Mouse (Mus musculus): ENCODE data around the gene 1700011L22Rik.

Gene 1700011L22Rik

GRCm38 (mm10) chr8:79173606-79174005, 74.8 kb downstream of the 1700011L22Rik start:
- DNase-seq (ENCODE audit: inconsistent ontology term): no peak

DNA sequence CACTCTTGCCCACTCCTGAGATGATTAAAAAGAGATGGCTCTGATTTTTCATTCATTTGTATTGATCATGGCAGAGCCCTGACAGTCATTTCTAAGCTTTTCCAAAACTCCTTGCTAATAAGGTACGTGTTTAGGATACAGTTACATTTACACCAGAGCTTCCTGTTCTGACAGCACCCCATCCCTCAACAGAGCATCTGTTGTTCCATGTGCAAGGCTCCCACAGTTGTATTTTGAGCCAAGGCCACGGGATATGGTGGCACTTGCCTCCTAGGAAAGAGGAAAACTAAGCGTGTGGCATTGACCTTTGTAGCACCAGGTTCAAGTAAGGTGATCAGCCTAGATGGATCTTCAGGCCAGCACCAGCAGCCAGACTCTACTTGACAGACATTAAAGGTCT, 83.1 kb downstream of the 1700011L22Rik start:
- DNase-seq (ENCODE audit: inconsistent ontology term): no peak

DNA sequence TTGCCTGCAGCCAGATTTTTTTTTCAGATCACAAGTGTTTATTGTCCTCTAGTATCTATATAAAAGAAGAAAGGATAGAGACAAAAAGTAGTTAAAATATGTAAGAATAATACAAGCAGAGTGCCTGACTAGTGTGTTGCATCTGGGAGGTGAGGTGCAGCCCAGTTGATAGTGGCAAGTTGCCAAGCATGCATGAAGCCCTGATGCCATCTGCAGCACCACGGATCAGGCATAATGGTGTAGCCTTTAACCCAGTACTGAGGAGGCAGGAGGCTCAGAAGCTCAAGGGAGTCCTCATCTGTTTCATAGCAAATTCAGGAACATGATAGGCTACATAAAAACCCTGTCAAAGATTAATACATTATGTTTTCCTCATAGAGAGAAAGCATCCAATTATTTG, 84.0 kb downstream of the 1700011L22Rik start:
- DNase-seq (ENCODE audit: inconsistent ontology term): no peak

DNA sequence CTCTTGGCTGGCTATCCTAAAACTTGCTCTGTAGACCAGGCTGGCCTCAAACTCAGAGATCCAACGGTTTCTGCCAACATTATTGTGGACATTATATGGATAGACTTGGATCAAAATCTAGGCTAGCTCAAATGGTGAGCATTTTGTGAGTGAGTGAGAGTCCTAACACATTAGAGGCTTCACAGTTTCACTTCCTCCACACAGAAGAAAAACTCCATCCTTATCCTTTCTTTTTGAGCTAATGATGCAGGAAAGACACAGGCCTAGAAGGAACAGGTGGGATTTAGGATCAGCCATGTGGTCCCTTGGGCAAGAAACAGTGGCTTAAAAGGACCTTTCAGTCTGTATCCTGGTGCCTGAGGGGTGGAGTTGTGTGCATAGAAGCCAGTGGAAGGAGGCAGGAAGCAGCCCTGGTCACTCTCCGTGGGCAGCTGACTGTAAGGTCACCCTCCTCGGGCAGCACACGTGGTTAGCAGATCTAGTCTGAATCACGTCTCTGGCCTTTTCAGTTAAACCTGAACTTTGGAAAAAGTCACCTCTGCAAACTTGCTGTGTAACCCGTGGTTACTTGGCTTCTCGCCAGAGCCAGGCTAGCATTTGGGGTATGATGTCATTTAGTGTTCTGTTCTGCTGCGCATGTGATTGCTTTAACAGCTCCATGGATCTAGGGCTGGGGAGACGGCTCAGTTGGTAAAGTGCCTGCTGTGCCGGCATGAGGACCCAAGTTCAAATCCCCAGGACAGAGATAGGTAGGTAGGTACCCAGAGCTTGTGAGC, 85.6 kb downstream of the 1700011L22Rik start:
- DNase-seq (ENCODE audit: inconsistent ontology term): peak; percentile 58

DNA sequence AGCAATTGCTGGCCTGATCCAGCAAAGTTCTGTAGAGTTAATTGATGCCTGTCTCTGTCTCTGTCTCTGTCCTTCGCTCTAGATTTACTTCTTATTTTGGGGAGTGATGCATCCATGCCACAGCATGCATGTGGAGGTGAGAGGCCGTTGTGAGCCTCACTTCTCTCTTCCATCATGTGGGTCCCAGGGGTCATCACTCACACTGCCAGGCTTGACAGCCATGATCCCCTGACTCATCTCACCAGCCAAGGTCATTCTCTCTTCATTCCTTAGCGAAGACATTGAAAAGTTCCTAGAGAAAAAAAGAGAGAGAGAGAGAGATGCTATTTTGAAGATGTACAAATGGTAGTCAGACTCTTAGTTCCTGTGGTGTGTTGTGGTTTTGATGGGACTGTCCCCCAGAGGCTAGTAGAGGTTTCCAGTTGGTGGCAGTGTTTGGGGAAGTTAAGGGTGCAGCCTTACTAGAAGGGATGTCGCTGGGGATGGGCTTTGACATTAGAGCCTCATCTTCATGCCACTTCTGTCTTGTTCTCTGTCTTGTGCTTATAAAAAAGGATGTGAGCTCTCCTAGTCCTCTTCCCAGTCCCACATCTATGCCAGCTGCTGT, 87.1 kb downstream of the 1700011L22Rik start:
- DNase-seq (ENCODE audit: inconsistent ontology term): no peak

Data from Muller cell, postnatal 12 days (primary cell).